Mouse (Mus musculus) adrenal gland, postnatal 10 days (tissue): ENCODE measurements around the gene Apaf1. TPM values are rescaled to one million over a fixed set of nuclear protein-coding genes. Genes with fewer than 3 reads are reported as not detected.
A peak's percentile ranks its signal among the peaks of the same experiment; 100 is the strongest.

Experiments
- DNase-seq: peaks from one replicate; pipeline ENCODE4 v3.0.0; 2021; ENCODE audit warnings: mixed read lengths
- total RNA-seq, 2 experiments: library from RNA; stranded (reverse); gene quantifications; 2 replicates each; pipeline ENCODE4 v1.2.3; 2021

Gene Apaf1
- total RNA-seq, 2 experiments from 2014 or later: 13.5 to 14.7 TPM

DNA sequence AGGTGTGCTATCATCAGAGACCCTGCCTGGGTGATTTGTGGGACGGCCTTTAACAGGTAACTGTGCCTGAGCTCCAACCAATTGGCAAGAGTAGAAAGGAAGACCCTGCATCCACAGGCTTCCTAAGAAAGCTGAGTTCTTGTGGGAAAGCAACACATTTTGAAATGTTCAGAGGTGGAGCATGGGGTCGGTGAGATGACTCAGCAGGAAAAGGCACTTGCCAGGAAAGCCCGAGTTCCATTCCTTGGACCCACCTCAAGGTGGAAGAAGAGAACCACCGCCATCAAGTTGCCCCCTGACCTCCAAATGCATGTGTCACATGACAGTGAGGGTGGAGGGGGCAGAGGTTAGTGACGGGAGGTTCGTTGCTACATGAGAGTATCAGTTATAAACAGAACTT lies 108.1 kb downstream of the Apaf1 start:
- DNase-seq: no peak

DNA sequence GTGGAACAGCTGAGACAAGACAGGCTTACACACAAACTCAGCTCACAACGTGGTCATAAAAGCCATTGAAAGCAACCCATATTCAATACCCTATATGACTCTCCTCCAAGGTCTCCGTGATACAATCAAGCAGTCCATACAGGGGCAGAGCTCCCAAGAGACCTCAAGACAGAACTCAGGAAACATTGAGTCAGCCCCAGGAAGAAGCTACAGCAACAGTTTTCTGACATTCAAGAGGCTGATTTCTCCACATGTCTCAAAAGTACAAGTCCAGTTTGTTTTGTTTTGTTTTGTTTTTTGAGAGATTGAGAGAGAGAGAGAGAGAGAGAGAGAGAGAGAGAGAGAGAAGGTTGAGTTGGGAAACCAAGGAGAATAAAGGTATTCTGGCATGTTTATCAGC lies 108.5 kb downstream of the Apaf1 start:
- no peak for DNase-seq

DNA sequence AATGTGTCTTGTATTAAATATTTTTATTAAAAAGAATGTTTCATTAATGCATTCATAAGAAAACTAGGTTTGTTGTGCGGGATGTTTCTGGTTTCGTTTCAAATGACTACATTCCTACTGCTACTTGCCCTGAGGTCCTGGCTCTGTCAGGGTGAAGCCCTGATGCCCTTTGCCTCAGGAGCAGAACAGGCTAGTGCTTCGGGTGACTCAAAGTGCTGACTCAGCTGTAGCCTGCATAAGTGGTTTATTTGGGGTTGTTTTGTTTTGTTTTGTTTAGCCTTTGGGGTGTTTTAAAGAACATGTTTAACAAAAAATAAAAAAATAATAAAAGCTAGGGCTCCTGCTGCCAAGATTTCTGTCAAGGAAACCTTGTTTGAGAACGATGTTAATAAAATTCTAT lies 112.0 kb downstream of the Apaf1 start:
- DNase-seq: no peak

- DNase-seq: peak; percentile 32
These were observed 113.0 kb downstream of the Apaf1 start for GRCm38 (mm10) chr10:90969355-90970174.

DNA sequence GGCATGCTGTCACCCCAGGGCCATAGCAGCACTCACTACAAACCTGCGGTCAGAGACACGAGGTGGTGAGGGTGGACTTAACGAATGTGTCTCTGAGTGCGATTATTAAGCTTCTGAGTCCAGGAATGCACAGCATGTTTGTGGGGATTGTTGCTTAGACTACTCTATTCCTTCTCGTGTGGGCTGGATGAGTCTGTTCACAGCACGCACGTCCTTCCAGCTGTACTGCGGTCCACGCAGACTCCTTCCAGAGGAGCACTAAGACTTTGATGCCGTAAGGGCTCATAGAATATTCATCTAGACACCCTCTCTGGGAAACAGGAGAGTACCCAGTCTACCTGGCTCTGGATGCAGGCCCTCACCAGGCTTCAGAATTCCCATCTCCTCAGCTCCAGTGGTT lies 114.3 kb downstream of the Apaf1 start:
- no peak for DNase-seq

DNA sequence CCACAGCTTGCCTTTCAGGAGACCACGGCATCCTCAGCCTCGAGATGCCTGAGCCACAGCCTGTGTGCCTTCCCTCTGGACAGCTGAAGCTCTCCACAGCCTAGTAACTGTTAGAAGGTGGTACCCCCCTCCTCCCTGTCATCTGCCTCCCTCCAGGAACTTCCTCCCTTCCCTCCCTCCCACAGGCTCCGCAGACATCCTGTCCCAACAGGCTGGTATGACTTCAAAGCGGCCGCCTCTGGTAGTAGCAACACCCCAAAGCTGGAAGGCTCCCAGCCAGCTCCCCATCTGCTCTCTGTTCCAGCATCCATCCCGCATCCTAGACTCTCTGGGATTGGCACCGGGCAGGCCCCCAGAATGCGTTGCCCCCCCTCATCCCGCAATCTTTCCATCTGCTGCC lies 115.7 kb downstream of the Apaf1 start:
- DNase-seq: no peak

- no peak for DNase-seq
These were observed 116.8 kb downstream of the Apaf1 start for GRCm38 (mm10) chr10:90965671-90966315.

- DNase-seq: no peak
These were observed 118.1 kb downstream of the Apaf1 start for GRCm38 (mm10) chr10:90964511-90964910.

DNA sequence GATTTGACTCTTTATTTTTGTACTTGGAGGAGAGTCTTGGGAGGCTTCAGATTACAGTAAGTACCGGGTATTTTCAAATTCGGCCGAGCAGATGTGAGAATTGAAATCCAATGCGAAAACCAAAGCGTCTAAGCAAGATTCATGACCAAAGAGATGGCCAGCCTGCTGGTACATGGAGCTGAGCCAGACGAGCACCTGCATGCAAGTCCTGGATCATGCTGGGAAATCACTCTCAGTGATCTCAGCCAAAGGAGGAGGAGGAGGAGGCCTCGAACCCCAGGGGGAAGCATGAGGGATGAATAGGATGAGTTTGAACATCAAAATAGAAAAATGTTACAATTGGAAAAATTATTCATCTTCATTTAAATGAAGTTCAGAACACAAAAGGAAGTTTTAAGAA lies 122.2 kb downstream of the Apaf1 start:
- no peak for DNase-seq

- DNase-seq: no peak
These were observed 128.7 kb downstream of the Apaf1 start for GRCm38 (mm10) chr10:90953821-90954220.

- no peak for DNase-seq
These were observed 129.4 kb downstream of the Apaf1 start for GRCm38 (mm10) chr10:90953103-90953709.

GRCm38 (mm10) chr10:90947608-90948373 lies 134.8 kb downstream of the Apaf1 start:
- no peak for DNase-seq

GRCm38 (mm10) chr10:90947043-90947442 lies 135.5 kb downstream of the Apaf1 start:
- no peak for DNase-seq

DNA sequence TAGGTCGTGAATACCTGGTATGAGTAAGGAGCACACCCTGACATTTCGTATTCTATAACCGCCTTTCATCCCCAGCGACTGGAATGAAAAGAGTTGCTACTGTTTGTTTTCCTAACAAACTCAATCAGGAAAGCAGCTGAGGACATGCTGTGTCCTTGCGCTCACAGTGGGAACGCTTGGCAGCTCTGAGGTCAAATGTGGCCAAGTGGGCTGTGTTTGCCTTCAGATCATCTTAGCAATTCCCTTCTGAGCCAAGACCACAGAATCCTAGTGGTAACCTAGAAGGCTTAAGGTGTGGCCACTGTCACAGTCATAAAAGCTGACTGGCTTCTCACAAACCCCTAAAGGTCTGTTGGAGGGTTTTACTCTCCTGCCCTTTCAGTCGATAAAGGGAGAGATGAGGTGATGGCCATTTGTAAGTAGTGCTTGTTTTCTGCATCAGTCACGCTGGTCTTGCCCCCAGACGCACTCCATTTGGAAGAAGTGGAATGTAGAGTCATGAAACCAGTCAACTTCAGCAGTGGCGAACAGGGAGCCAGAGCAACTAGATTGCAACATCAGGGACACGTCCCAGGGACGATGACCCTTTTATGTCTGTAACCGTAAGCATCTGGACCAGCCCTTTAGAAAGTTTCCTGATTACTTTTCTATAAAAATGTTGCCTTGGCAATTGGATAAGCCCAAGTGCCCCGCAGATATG lies 140.4 kb downstream of the Apaf1 start:
- DNase-seq: no peak

GRCm38 (mm10) chr10:90940521-90941520 lies 141.7 kb downstream of the Apaf1 start:
- DNase-seq: no peak

Other genes starting within 250 kb of the Apaf1 start
- gene Ikbip, start 170 bp upstream of the Apaf1 start, total RNA-seq: 10 to 100 TPM; 30.4 to 34.5 TPM
- 100 to 1,000 TPM; 725 to 758 TPM for gene Slc25a3, start 41.3 kb upstream of the Apaf1 start, total RNA-seq
- gene Tmpo, start 98.5 kb upstream of the Apaf1 start, total RNA-seq: 100 to 1,000 TPM; 116 to 140 TPM